Mouse (Mus musculus) spleen, postnatal 0 days (tissue): Measurements from ENCODE around the gene Olfr215. TPM values are rescaled to one million over a fixed set of nuclear protein-coding genes. Genes with fewer than 3 reads are reported as not detected.

ENCODE experiments used
- polyA plus RNA-seq: library from polyadenylated mRNA; unstranded; fragments of >200 nt; fragmentation: Nextera tagmentation; extraction: Ambion mirVana; gene quantifications from 2 replicates; pipeline ENCODE4 v1.2.1, GENCODE M21; 2015

The Olfr215 gene
- polyA plus RNA-seq = not detected in 2 replicates

DNA sequence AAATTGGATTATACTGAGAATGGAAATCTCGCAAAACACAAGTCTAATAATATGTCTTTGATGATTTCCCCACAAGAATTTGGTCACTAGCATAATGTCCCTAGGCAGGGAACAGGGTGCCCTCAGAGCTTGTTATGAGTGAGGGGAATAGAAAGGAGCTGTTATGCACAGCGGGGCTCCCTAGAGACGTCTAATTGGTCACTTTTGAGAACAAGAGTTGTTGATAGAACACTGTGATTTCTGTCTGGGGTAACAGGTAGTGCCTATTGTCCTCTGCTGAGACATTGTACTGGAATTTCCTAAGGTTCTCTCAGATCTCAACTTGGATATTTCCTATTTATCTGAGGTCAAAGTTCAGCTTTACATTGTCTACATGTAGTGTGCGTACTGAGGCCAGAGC is at the start of gene Olfr215:
Gene Olfr215 (minus strand): TSS at position 101 of the 400 bp plus-strand sequence.

DNA sequence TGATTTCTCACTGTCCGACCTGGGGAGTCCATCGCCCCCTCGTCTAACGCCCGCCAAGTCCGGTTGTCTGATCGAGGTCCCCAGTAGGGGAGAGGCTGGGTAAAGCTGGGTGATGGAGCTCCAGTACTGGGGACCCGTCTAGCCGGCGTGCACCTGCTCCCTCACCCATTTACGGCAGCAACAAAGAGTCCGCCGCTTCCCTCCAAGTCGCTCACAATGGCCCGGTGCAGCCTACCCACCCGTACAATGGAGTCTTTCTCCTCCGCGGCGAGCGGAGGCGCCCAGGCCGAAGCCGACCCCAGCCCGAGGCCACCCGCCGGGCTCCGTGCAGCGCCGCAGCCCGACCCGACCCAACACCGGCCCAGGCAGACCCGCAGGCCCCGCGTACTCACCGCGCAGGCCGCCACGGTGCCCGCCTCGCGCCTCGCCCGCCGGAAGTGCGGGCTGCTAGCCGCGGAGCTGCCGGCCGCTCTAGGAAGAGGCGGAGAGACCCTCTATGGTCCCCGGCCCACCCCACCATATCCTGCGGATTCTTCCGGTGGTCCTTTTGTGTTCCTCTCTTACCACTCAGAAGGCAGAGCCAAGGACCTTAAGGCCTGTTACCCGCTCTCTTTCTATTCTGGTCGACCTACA is 44.7 kb upstream of the Olfr215 start, which contains the start of gene Zfp422:
Gene Zfp422 (minus strand): TSS at position 461 of the 633 bp plus-strand sequence.

DNA sequence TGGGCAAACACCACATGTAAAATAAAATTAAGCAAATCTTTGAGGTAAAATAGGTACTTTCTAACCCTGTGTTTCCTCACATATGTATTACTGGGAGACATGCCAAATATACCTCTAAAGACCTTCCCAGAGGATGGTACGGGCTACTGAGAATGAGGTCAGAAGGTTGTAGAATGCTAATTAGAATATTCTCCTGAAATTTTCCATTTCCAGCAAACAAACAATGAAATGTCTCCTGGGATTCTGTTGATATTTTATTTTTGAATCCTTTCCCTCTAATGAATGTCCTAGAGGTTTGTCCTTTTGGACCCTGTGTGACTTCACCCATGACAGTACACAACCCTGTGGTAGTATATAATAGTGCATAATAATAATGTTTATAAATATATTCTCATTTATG is 30.1 kb downstream of the Olfr215 start, which contains the start of gene Olfr214:
Gene Olfr214 (plus strand): TSS at position 301 of the 400 bp plus-strand sequence.

DNA sequence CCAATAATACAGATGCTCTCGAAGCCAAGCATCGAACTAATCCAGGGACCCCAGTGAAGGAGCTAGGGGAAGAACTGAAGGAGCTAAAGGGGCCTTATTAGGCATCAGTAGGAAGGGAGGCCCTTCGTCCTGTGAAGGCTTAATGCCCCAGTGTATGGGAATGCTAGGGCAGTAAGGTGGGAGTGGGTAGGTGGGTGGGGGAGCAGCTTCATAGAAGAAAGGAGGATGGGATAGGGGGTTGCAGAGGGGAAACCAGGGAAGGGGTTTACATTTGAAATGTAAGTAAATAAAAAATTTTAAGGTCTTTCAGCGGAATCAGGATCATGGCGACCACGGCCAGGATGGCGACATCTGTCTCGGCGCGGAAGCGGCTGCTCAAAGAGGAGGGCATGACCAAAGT is 33.2 kb downstream of the Olfr215 start, which contains the start of gene Gm5580:
Gene Gm5580 (plus strand): TSS at position 301 of the 400 bp plus-strand sequence.

DNA sequence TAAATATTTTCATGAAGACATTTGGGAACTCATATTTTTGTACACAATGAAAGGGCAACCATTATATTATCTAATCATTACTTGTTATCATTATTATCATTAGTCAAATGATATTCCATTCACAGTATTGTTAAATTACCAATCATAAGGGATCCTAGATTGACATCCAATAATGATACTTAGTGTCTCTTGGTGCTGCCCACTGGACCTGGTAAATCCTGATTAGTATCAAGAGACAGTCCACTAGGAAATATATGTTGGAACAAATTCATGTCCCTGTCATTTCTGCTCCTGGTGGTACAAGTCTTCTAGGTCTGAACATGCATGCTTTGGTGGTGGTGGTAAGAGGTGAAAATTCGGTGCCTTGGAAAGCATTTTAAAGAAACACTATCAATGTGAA is 45.8 kb downstream of the Olfr215 start, which contains the start of gene Olfr213:
Gene Olfr213 (plus strand): TSS at position 301 of the 400 bp plus-strand sequence.

Other genes starting within 250 kb of the Olfr215 start
- 71.9 and 76.1 TPM in 2 replicates for gene March8, start 246.2 kb downstream of the Olfr215 start, polyA plus RNA-seq
- gene Alox5, start 123.0 kb downstream of the Olfr215 start, polyA plus RNA-seq = 14.9 and 20.7 TPM in 2 replicates
- not detected in 2 replicates for gene Olfr211, start 95.1 kb downstream of the Olfr215 start, polyA plus RNA-seq
- gene Olfr212, start 77.7 kb downstream of the Olfr215 start, polyA plus RNA-seq = not detected in 2 replicates
- gene Olfr213, start 45.7 kb downstream of the Olfr215 start, polyA plus RNA-seq = not detected in 2 replicates
- 0.44 and 0.46 TPM in 2 replicates for gene Gm5580, start 33.1 kb downstream of the Olfr215 start, polyA plus RNA-seq
- not detected in 2 replicates for gene Olfr214, start 30.0 kb downstream of the Olfr215 start, polyA plus RNA-seq
- 26.8 and 37.4 TPM in 2 replicates for gene Zfp422, start 44.8 kb upstream of the Olfr215 start, polyA plus RNA-seq
- gene Depp1, start 66.4 kb upstream of the Olfr215 start, polyA plus RNA-seq = 6.7 and 7.2 TPM in 2 replicates
- gene Rassf4, start 89.8 kb upstream of the Olfr215 start, polyA plus RNA-seq = 9.6 and 12.2 TPM in 2 replicates
- 0.02 and 0.04 TPM in 2 replicates for gene Tmem72, start 132.7 kb upstream of the Olfr215 start, polyA plus RNA-seq